In genomic region chr5:117374372-117375049, GRCm38 (mm10) we compare ENCODE assay signal across 1 mouse cellular context.
TF ChIP-seq lines count a peak whose summit lies in the region.

No protein-coding gene starts in this region.

TF ChIP-seq in CH12.LX, 34 proteins besides CTCF, POLR2A, EP300 and RAD21:
- TF ChIP-seq CHD2 (IDR thresholded peaks at IDR 0.05; ENCODE audit: low read length): no peak
- TF ChIP-seq PAX5 (IDR thresholded peaks at IDR 0.05; ENCODE audit: low read length): no peak
